Mouse (Mus musculus) erythroblast, embryonic 14.5 days (primary cell): Measurements from ENCODE around the gene St5.

Experiments used
- GATA1 ChIP-seq: IDR thresholded peaks from 2 replicates; pipeline ENCODE4 v1.6.1; 2012; ENCODE audit warnings: low read length, inconsistent platforms, mixed read lengths
- TAL1 ChIP-seq: IDR thresholded peaks from 3 replicates; pipeline ENCODE4 v1.6.1; 2012; ENCODE audit warnings: low read length, inconsistent platforms, mixed read lengths

- TF ChIP-seq GATA1 (no peak), TAL1 (no peak)
Observed at GRCm38 (mm10) chr7:109627851-109628250, 75.6 kb downstream of the St5 start.
